Comparison of ENCODE assay signal across 9 mouse cellular contexts in the genomic region with DNA sequence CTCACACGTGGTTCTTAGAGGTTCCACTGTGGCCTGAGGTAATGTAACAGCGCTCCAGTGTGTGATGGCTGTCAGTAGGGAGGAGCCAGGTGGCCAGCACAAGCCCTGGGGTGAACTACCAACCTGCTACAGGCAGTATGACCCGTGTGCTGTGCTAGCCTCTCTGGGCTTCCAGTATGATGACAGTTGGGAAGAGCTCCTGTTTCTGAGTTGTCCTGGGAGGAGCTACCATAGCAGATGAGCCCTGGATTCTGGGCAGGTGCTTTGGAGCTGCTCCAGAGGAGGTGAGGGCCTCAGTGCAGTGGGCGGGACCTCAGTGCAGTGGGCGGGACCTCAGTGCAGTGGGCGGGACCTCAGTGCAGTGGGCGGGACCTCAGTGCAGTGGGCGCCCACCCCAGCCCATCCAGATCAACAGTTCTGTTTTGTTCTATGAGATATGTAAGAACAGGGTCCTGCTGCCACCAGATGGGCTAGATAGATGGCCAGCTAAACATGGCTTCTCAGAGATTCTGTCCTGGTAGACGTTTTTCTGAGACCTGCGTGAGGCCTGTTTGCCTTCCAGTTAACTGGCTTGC. TPM values are rescaled to one million over a fixed set of nuclear protein-coding genes. Genes with fewer than 3 reads are reported as not detected.
DNase-seq lines count a peak whose midpoint lies in the region; ATAC-seq and TF ChIP-seq lines count a peak whose summit lies in the region.
"Had no signal": no experiment of that assay in that cellular context is flagged by ENCODE, and none has a peak within 500 bp of the region (broad histone marks: within the 10 kb centered on the region; RNA-seq: fewer than 3 reads in every experiment).

No protein-coding gene starts in this region.

- no peak for DNase-seq in embryonic facial prominence, embryonic 11.5 days (ENCODE audit: low spot score)
- no peak for DNase-seq in embryonic facial prominence, embryonic 10.5 days (ENCODE audit: low spot score)
- DNase-seq in layer of hippocampus, adult 2 months (ENCODE audit: low spot score in 2 of 2) = no peak
- no peak for DNase-seq in layer of hippocampus, postnatal 36 days
- DNase-seq in embryonic facial prominence, embryonic 14.5 days (ENCODE audit: low spot score) = no peak
- DNase-seq in gastrocnemius, postnatal 25 days = no peak

- no peak for TF ChIP-seq CTCF in layer of hippocampus, adult 2 months (conservative IDR thresholded peaks at IDR 0.05)

- no peaks in the 10 kb centered on the region for H3K9me3 ChIP-seq in embryonic facial prominence, embryonic 11.5 days (replicated peaks; ENCODE audit: control insufficient read depth, low read length)
- no peaks in the 10 kb centered on the region for H3K9me3 ChIP-seq in embryonic facial prominence, embryonic 10.5 days
- no peaks in the 10 kb centered on the region for H3K9me3 ChIP-seq in embryonic facial prominence, embryonic 14.5 days (ENCODE audit: control insufficient read depth, low read length)
- H3K9me3 ChIP-seq in forebrain, embryonic 13.5 days (replicated peaks) = no peaks in the 10 kb centered on the region
- H3K9me3 ChIP-seq: megakaryocyte, embryonic 14.5 days had no signal

- no peaks in the 10 kb centered on the region for H3K4me1 ChIP-seq in embryonic facial prominence, embryonic 11.5 days (ENCODE audit: control insufficient read depth, insufficient read depth, low read length)
- H3K4me1 ChIP-seq in embryonic facial prominence, embryonic 10.5 days = peaks cover 7% of the 10 kb centered on the region; the same call in 1 of the 2 replicates
- no peaks in the 10 kb centered on the region for H3K4me1 ChIP-seq in embryonic facial prominence, embryonic 14.5 days (ENCODE audit: control insufficient read depth, insufficient read depth, low read length)
- H3K4me1 ChIP-seq in forebrain, embryonic 13.5 days = no peaks in the 10 kb centered on the region

- no peak overlapping the region for H3K4me3 ChIP-seq in embryonic facial prominence, embryonic 11.5 days (ENCODE audit: low read depth, low read length)
- no peak overlapping the region for H3K4me3 ChIP-seq in embryonic facial prominence, embryonic 10.5 days
- H3K4me3 ChIP-seq in layer of hippocampus, adult 2 months = no peak overlapping the region
- H3K4me3 ChIP-seq in embryonic facial prominence, embryonic 14.5 days (ENCODE audit: low read depth, low read length) = no peak overlapping the region
- no peak overlapping the region for H3K4me3 ChIP-seq in forebrain, embryonic 13.5 days

- H3K36me3 ChIP-seq in embryonic facial prominence, embryonic 11.5 days (replicated peaks; ENCODE audit: control insufficient read depth, insufficient read depth, low read depth, low read length) = no peaks in the 10 kb centered on the region; the same call in 1 of the 2 replicates
- peaks cover 82% of the 10 kb centered on the region for H3K36me3 ChIP-seq in embryonic facial prominence, embryonic 10.5 days (replicated peaks)
- peaks cover 70% of the 10 kb centered on the region for H3K36me3 ChIP-seq in embryonic facial prominence, embryonic 14.5 days (ENCODE audit: control insufficient read depth, insufficient read depth, low read length)
- peaks cover 79% of the 10 kb centered on the region for H3K36me3 ChIP-seq in forebrain, embryonic 13.5 days (ENCODE audit: poor library complexity, severe bottlenecking)

- 73% methylated on average over 10 of the region's 10 CpGs for WGBS in embryonic facial prominence, embryonic 11.5 days
- WGBS in embryonic facial prominence, embryonic 10.5 days = 72% methylated on average over 10 of the region's 10 CpGs
- 75% methylated on average over 10 of the region's 10 CpGs for WGBS in embryonic facial prominence, embryonic 14.5 days
- WGBS in forebrain, embryonic 13.5 days = 79% methylated on average over 10 of the region's 10 CpGs

- ATAC-seq in embryonic facial prominence, embryonic 11.5 days (replicated peaks; ENCODE audit: insufficient number of reproducible peaks, low FRiP score, low TSS enrichment, low read depth) = no peak
- no peak for ATAC-seq in embryonic facial prominence, embryonic 14.5 days (ENCODE audit: low read depth)
- peak; percentile 58; the same call in 1 of the 2 replicates for ATAC-seq in megakaryocyte-erythroid progenitor cell, adult 5-6 weeks (replicated peaks; ENCODE audit: low FRiP score, low TSS enrichment, poor library complexity, severe bottlenecking)
- no peak for ATAC-seq in forebrain, embryonic 13.5 days

- H3K9ac ChIP-seq in embryonic facial prominence, embryonic 11.5 days (replicated peaks; ENCODE audit: low read length) = no peak overlapping the region
- no peak overlapping the region for H3K9ac ChIP-seq in embryonic facial prominence, embryonic 14.5 days (ENCODE audit: low read depth, low read length)
- H3K9ac ChIP-seq in forebrain, embryonic 13.5 days = no peak overlapping the region

- no peaks in the 10 kb centered on the region for H3K27me3 ChIP-seq in embryonic facial prominence, embryonic 11.5 days (ENCODE audit: control insufficient read depth, insufficient read depth, low read length)
- no peaks in the 10 kb centered on the region for H3K27me3 ChIP-seq in embryonic facial prominence, embryonic 10.5 days (replicated peaks; ENCODE audit: low read depth, poor library complexity, severe bottlenecking)
- no peaks in the 10 kb centered on the region for H3K27me3 ChIP-seq in embryonic facial prominence, embryonic 14.5 days (replicated peaks; ENCODE audit: control insufficient read depth, insufficient read depth, low read length)
- no peaks in the 10 kb centered on the region for H3K27me3 ChIP-seq in forebrain, embryonic 13.5 days
- H3K27me3 ChIP-seq: megakaryocyte, embryonic 14.5 days had no signal

- H3K27ac ChIP-seq in embryonic facial prominence, embryonic 11.5 days (replicated peaks; ENCODE audit: low read depth, low read length) = 0 out of 2 replicates have a peak overlapping the region, but pooled peaks have one; percentile 13
- no peak overlapping the region for H3K27ac ChIP-seq in embryonic facial prominence, embryonic 10.5 days (replicated peaks)
- H3K27ac ChIP-seq in layer of hippocampus, adult 2 months = peak overlapping the region; percentile 88
- H3K27ac ChIP-seq in embryonic facial prominence, embryonic 14.5 days (replicated peaks; ENCODE audit: low read depth, low read length) = peak overlapping the region; percentile 30; the same call in 1 of the 2 replicates
- H3K27ac ChIP-seq in forebrain, embryonic 13.5 days = no peak overlapping the region

- H3K4me2 ChIP-seq in embryonic facial prominence, embryonic 11.5 days (ENCODE audit: low read depth, low read length) = no peak overlapping the region
- no peak overlapping the region for H3K4me2 ChIP-seq in embryonic facial prominence, embryonic 14.5 days (ENCODE audit: low read depth, low read length)
- H3K4me2 ChIP-seq in forebrain, embryonic 13.5 days = no peak overlapping the region

RNA-seq across cellular contexts. Expression of a gene that starts 26.1 kb away (rescaled TPM):
- polyA plus RNA-seq in embryonic facial prominence, embryonic 11.5 days (2014; fragmentation: Nextera tagmentation; extraction: Ambion mirVana) = 67.9 and 72.2 TPM in 2 replicates
- 64.9 and 72.0 TPM in 2 replicates for polyA plus RNA-seq in embryonic facial prominence, embryonic 10.5 days (2016; fragmentation: Nextera tagmentation; extraction: Ambion mirVana)
- total RNA-seq in layer of hippocampus, adult 2 months (2021) = 100 to 1,000 TPM; 211 to 212 TPM
- total RNA-seq in layer of hippocampus, postnatal 36 days (2021) = 100 to 1,000 TPM; 213 TPM
- polyA plus RNA-seq in embryonic facial prominence, embryonic 14.5 days (2014; fragmentation: Nextera tagmentation; extraction: Ambion mirVana) = 76.2 and 87.8 TPM in 2 replicates
- 16.0 and 21.8 TPM in 2 replicates for total RNA-seq in megakaryocyte-erythroid progenitor cell, adult 5-6 weeks (2014; fragmentation: Nextera tagmentation)
- 8.7 and 13.3 TPM in 2 replicates for total RNA-seq in megakaryocyte-erythroid progenitor cell, adult 5-6 weeks (2017)
- total RNA-seq in gastrocnemius, postnatal 25 days (2021) = 10 to 100 TPM; 51.5 to 55.2 TPM
- 79.0 and 86.4 TPM in 2 replicates for polyA plus RNA-seq in forebrain, embryonic 13.5 days (2015; fragmentation: Nextera tagmentation; extraction: Ambion mirVana)

RNA-seq across cellular contexts. Expression of a gene that starts 26.4 kb away (rescaled TPM):
- 155 and 164 TPM in 2 replicates for polyA plus RNA-seq in embryonic facial prominence, embryonic 11.5 days (2014; fragmentation: Nextera tagmentation; extraction: Ambion mirVana)
- 139 and 151 TPM in 2 replicates for polyA plus RNA-seq in embryonic facial prominence, embryonic 10.5 days (2016; fragmentation: Nextera tagmentation; extraction: Ambion mirVana)
- 10 to 100 TPM; 79.1 to 79.6 TPM for total RNA-seq in layer of hippocampus, adult 2 months (2021)
- 10 to 100 TPM; 76.4 to 82.1 TPM for total RNA-seq in layer of hippocampus, postnatal 36 days (2021)
- 143 and 162 TPM in 2 replicates for polyA plus RNA-seq in embryonic facial prominence, embryonic 14.5 days (2014; fragmentation: Nextera tagmentation; extraction: Ambion mirVana)
- 46.3 and 49.3 TPM in 2 replicates for total RNA-seq in megakaryocyte-erythroid progenitor cell, adult 5-6 weeks (2014; fragmentation: Nextera tagmentation)
- 13.4 and 15.0 TPM in 2 replicates for total RNA-seq in megakaryocyte-erythroid progenitor cell, adult 5-6 weeks (2017)
- 10 to 100 TPM; 11.2 to 18.2 TPM for total RNA-seq in gastrocnemius, postnatal 25 days (2021)
- 134 and 142 TPM in 2 replicates for polyA plus RNA-seq in forebrain, embryonic 13.5 days (2015; fragmentation: Nextera tagmentation; extraction: Ambion mirVana)

RNA-seq across cellular contexts. Expression of a gene that starts 32.0 kb away (rescaled TPM):
- polyA plus RNA-seq in embryonic facial prominence, embryonic 11.5 days (2014; fragmentation: Nextera tagmentation; extraction: Ambion mirVana) = 26.2 and 26.4 TPM in 2 replicates
- polyA plus RNA-seq in embryonic facial prominence, embryonic 10.5 days (2016; fragmentation: Nextera tagmentation; extraction: Ambion mirVana) = 44.0 and 46.2 TPM in 2 replicates
- 10 to 100 TPM; 95.8 to 96.4 TPM for total RNA-seq in layer of hippocampus, adult 2 months (2021)
- 10 to 100 TPM; 91.3 to 94.9 TPM for total RNA-seq in layer of hippocampus, postnatal 36 days (2021)
- polyA plus RNA-seq in embryonic facial prominence, embryonic 14.5 days (2014; fragmentation: Nextera tagmentation; extraction: Ambion mirVana) = 36.3 and 39.0 TPM in 2 replicates
- total RNA-seq in megakaryocyte-erythroid progenitor cell, adult 5-6 weeks (2014; fragmentation: Nextera tagmentation) = 20.3 and 33.3 TPM in 2 replicates
- 15.2 and 16.5 TPM in 2 replicates for total RNA-seq in megakaryocyte-erythroid progenitor cell, adult 5-6 weeks (2017)
- total RNA-seq in gastrocnemius, postnatal 25 days (2021) = 10 to 100 TPM; 26.1 to 27.0 TPM
- polyA plus RNA-seq in forebrain, embryonic 13.5 days (2015; fragmentation: Nextera tagmentation; extraction: Ambion mirVana) = 33.9 and 35.1 TPM in 2 replicates

RNA-seq across cellular contexts. Expression of a gene that starts 51.8 kb away (rescaled TPM):
- 32.4 and 39.7 TPM in 2 replicates for polyA plus RNA-seq in embryonic facial prominence, embryonic 11.5 days (2014; fragmentation: Nextera tagmentation; extraction: Ambion mirVana)
- polyA plus RNA-seq in embryonic facial prominence, embryonic 10.5 days (2016; fragmentation: Nextera tagmentation; extraction: Ambion mirVana) = 45.3 and 45.8 TPM in 2 replicates
- 10 to 100 TPM; 75.8 to 98.0 TPM for total RNA-seq in layer of hippocampus, adult 2 months (2021)
- 10 to 100 TPM; 75.0 to 83.5 TPM for total RNA-seq in layer of hippocampus, postnatal 36 days (2021)
- polyA plus RNA-seq in embryonic facial prominence, embryonic 14.5 days (2014; fragmentation: Nextera tagmentation; extraction: Ambion mirVana) = 48.3 and 53.9 TPM in 2 replicates
- 25.3 and 25.4 TPM in 2 replicates for total RNA-seq in megakaryocyte-erythroid progenitor cell, adult 5-6 weeks (2014; fragmentation: Nextera tagmentation)
- 9.5 and 11.6 TPM in 2 replicates for total RNA-seq in megakaryocyte-erythroid progenitor cell, adult 5-6 weeks (2017)
- total RNA-seq in gastrocnemius, postnatal 25 days (2021) = 10 to 100 TPM; 11.1 to 12.0 TPM
- polyA plus RNA-seq in forebrain, embryonic 13.5 days (2015; fragmentation: Nextera tagmentation; extraction: Ambion mirVana) = 64.1 and 75.8 TPM in 2 replicates

Comparison
In these comparisons a context has a peak if more than half of its experiments do, and no peak if none do; other contexts are left out.
1. H3K27ac ChIP-seq: peak in embryonic facial prominence, embryonic 11.5 days (single experiment), layer of hippocampus, adult 2 months (single experiment) and embryonic facial prominence, embryonic 14.5 days (single experiment); none in embryonic facial prominence, embryonic 10.5 days (single experiment) and forebrain, embryonic 13.5 days (single experiment).